Mouse (Mus musculus): ENCODE measurements around the gene Psap. TPM values are rescaled to one million over a fixed set of nuclear protein-coding genes. Genes with fewer than 3 reads are reported as not detected.

Psap gene
- total RNA-seq, 4 experiments from 2014 or later = 1,117 to 1,520 (median 1,260) TPM

- DNase-seq = no peak
Observed at GRCm38 (mm10) chr10:60350077-60350804, 72.8 kb downstream of the Psap start.

GRCm38 (mm10) chr10:60350805-60351167 lies 73.4 kb downstream of the Psap start:
- peak; percentile 89 for DNase-seq

GRCm38 (mm10) chr10:60351248-60351647 lies 73.8 kb downstream of the Psap start:
- DNase-seq = no peak

- DNase-seq = no peak
Observed at GRCm38 (mm10) chr10:60351761-60352455, 74.5 kb downstream of the Psap start.

Other genes with a start within 250 kb of the Psap start
- gene Spock2, start 171.4 kb upstream of the Psap start, total RNA-seq (2022) = 10 to 100 TPM; 55.0 to 86.5 (median 65.1) TPM
- gene Chst3, start 58.4 kb upstream of the Psap start, total RNA-seq (2022) = under 1 TPM; 0.70 to 1.00 (median 0.91) TPM
- 10 to 100 TPM; 14.4 to 33.1 (median 23.2) TPM for gene Vsir, start 69.2 kb downstream of the Psap start, total RNA-seq (2022)
- gene Gm17455, start 122.1 kb downstream of the Psap start, total RNA-seq (2022) = not detected